Mouse (Mus musculus): ENCODE results near the gene Padi3. TPM values are rescaled to one million over a fixed set of nuclear protein-coding genes. Genes with fewer than 3 reads are reported as not detected.

Padi3 gene
- polyA plus RNA-seq, 1 experiment from 2014 or later = 0.28 TPM

- Histone ChIP-seq H3K27ac (no peak overlapping the region), H3K4me3 (replicated peaks) (no peak overlapping the region), H3K4me2 (no peak overlapping the region), H3K9ac (replicated peaks) (no peak overlapping the region), H3K4me1 (replicated peaks) (no peaks in the 10 kb centered on the region), H3K36me3 (no peaks in the 10 kb centered on the region), H3K9me3 (no peaks in the 10 kb centered on the region), H3K27me3 (no peaks in the 10 kb centered on the region)
- 57% methylated on average over 19 of the region's 19 CpGs for WGBS
- no peak for ATAC-seq (ENCODE audit: insufficient number of reproducible peaks, insufficient read depth, low FRiP score, low TSS enrichment, low read depth)
Measured at GRCm38 (mm10) chr4:140779803-140780397, 30.5 kb downstream of the Padi3 start.

- Histone ChIP-seq H3K4me2 (no peak overlapping the region), H3K27ac (no peak overlapping the region), H3K4me3 (replicated peaks) (no peak overlapping the region), H3K36me3 (no peaks in the 10 kb centered on the region), H3K9ac (replicated peaks) (no peak overlapping the region), H3K9me3 (no peaks in the 10 kb centered on the region), H3K27me3 (no peaks in the 10 kb centered on the region), H3K4me1 (replicated peaks) (no peaks in the 10 kb centered on the region)
- no peak for ATAC-seq (ENCODE audit: insufficient number of reproducible peaks, insufficient read depth, low FRiP score, low TSS enrichment, low read depth)
- 70% methylated on average over 13 of the region's 13 CpGs for WGBS
Measured at GRCm38 (mm10) chr4:140776623-140777022, 33.8 kb downstream of the Padi3 start.

DNA sequence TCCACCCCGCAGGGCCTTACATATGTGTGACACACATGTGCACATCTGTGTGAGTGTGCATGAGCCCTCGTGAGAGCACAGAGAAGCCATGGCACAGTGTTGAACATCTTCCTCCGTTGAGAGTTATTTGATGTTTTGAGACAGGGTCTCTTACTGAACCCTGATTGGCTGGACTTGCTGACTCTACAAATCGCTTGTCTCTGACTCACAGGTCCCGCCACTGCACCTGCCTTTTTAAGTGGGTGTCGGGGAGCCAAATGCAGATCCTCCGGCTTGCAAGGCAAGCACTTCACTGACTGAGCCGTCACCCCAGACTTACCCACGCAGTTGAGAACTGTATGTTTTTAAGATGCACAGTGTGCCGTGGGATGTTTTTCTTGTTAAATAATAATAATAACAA, 34.6 kb downstream of the Padi3 start:
- no peak overlapping the region for H3K4me3 ChIP-seq (replicated peaks)
- no peaks in the 10 kb centered on the region for H3K4me1 ChIP-seq (replicated peaks)
- no peak overlapping the region for H3K27ac ChIP-seq
- H3K9me3 ChIP-seq = no peaks in the 10 kb centered on the region
- H3K4me2 ChIP-seq = no peak overlapping the region
- no peaks in the 10 kb centered on the region for H3K27me3 ChIP-seq
- H3K9ac ChIP-seq (replicated peaks) = no peak overlapping the region
- no peaks in the 10 kb centered on the region for H3K36me3 ChIP-seq
- ATAC-seq (ENCODE audit: insufficient number of reproducible peaks, insufficient read depth, low FRiP score, low TSS enrichment, low read depth) = no peak
- 83% methylated on average over 10 of the region's 10 CpGs for WGBS

DNA sequence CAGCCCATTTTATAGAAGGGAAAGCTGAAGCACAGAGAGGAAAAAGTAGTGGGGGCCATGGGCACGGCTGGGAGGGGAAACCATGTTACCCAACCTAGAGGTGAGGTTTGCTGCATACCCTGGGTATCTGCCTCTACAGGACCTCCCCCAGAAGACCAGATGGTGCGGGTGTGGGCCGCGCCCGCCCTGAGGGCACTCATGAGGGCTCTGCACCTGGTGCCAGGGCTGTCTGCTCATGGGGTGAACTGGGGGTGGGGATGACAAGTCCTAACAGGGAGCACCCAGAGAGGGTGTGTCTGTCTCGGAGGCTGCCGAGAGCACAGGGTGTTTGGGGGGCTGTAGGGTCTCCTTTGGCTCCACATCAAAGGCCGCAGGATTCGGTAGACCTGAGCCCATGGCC, 35.6 kb downstream of the Padi3 start:
- Histone ChIP-seq H3K9me3 (no peaks in the 10 kb centered on the region), H3K4me2 (no peak overlapping the region), H3K27ac (no peak overlapping the region), H3K4me1 (replicated peaks) (0 out of 2 replicates have a peak, but pooled peaks cover 3% of the 10 kb centered on the region), H3K27me3 (no peaks in the 10 kb centered on the region), H3K9ac (replicated peaks) (no peak overlapping the region), H3K4me3 (replicated peaks) (no peak overlapping the region), H3K36me3 (no peaks in the 10 kb centered on the region)
- 78% methylated on average over 9 of the region's 9 CpGs for WGBS
- ATAC-seq (ENCODE audit: insufficient number of reproducible peaks, insufficient read depth, low FRiP score, low TSS enrichment, low read depth) = no peak

- no peak for ATAC-seq (ENCODE audit: insufficient number of reproducible peaks, insufficient read depth, low FRiP score, low TSS enrichment, low read depth)
- H3K4me2 ChIP-seq = no peak within 1 kb of the TSS
- WGBS = 88% methylated on average over 21 of the region's 21 CpGs
- H3K4me1 ChIP-seq (replicated peaks) = 0 out of 2 replicates have a peak, but pooled peaks cover 3% of the 10 kb centered on the region
- no peaks in the 10 kb centered on the region for H3K36me3 ChIP-seq
- no peak within 1 kb of the TSS for H3K27ac ChIP-seq
- no peak within 1 kb of the TSS for H3K4me3 ChIP-seq (replicated peaks)
- no peaks in the 10 kb centered on the region for H3K9me3 ChIP-seq
- no peak within 1 kb of the TSS for H3K9ac ChIP-seq (replicated peaks)
- H3K27me3 ChIP-seq = no peaks in the 10 kb centered on the region
Measured at GRCm38 (mm10) chr4:140774025-140774800, 36.2 kb downstream of the Padi3 start, which contains the start of gene Padi4. TSS of gene Padi4 (minus strand) at chr4:140774236.

GRCm38 (mm10) chr4:140771091-140771490, 39.4 kb downstream of the Padi3 start:
- Histone ChIP-seq H3K27ac (no peak overlapping the region), H3K27me3 (peaks cover 7% of the 10 kb centered on the region; the same call in 1 of the 2 replicates), H3K4me3 (replicated peaks) (no peak overlapping the region), H3K4me1 (replicated peaks) (0 out of 2 replicates have a peak, but pooled peaks cover 3% of the 10 kb centered on the region), H3K36me3 (no peaks in the 10 kb centered on the region), H3K9me3 (no peaks in the 10 kb centered on the region), H3K4me2 (no peak overlapping the region), H3K9ac (replicated peaks) (no peak overlapping the region)
- WGBS = 42% methylated on average over 4 of the region's 4 CpGs
- no peak for ATAC-seq (ENCODE audit: insufficient number of reproducible peaks, insufficient read depth, low FRiP score, low TSS enrichment, low read depth)

GRCm38 (mm10) chr4:140770433-140770832, 40.0 kb downstream of the Padi3 start:
- Histone ChIP-seq H3K9me3 (no peaks in the 10 kb centered on the region), H3K36me3 (no peaks in the 10 kb centered on the region), H3K4me1 (replicated peaks) (0 out of 2 replicates have a peak, but pooled peaks cover 3% of the 10 kb centered on the region), H3K9ac (replicated peaks) (no peak overlapping the region), H3K27ac (0 out of 2 replicates have a peak overlapping the region, but pooled peaks have one; percentile 31), H3K4me2 (peak overlapping the region; percentile 46), H3K4me3 (replicated peaks) (peak overlapping the region; percentile 21; the same call in 1 of the 2 replicates), H3K27me3 (peaks cover 7% of the 10 kb centered on the region; the same call in 1 of the 2 replicates)
- no peak for ATAC-seq (ENCODE audit: insufficient number of reproducible peaks, insufficient read depth, low FRiP score, low TSS enrichment, low read depth)
- WGBS = 19% methylated on average over 13 of the region's 13 CpGs

DNA sequence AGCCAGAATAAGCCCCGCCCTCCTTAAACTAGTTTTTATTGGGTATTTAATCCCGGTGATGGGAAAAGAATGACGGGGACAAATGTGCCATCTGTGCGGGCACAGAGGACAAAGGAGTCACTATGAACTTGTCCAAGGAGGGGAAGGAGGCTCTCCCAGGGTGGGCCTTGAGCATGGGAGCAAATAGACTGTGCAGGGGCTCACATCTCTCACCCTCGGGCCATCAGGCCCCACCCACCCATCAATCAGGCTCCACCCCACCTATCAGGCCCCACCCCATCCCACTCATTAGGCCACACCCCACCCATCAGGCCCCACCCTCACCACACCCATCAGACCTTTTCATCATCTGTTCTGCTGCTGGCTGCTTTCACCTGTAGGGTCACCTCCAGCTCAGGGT, 41.5 kb downstream of the Padi3 start:
- 84% methylated on average over 4 of the region's 5 CpGs for WGBS
- ATAC-seq (ENCODE audit: insufficient number of reproducible peaks, insufficient read depth, low FRiP score, low TSS enrichment, low read depth) = no peak

GRCm38 (mm10) chr4:140765936-140766335, 44.5 kb downstream of the Padi3 start:
- H3K4me3 ChIP-seq (replicated peaks) = no peak overlapping the region
- H3K36me3 ChIP-seq = no peaks in the 10 kb centered on the region
- no peaks in the 10 kb centered on the region for H3K9me3 ChIP-seq
- 0 out of 2 replicates have a peak, but pooled peaks cover 3% of the 10 kb centered on the region for H3K4me1 ChIP-seq (replicated peaks)
- no peak overlapping the region for H3K27ac ChIP-seq
- peaks cover 7% of the 10 kb centered on the region; the same call in 1 of the 2 replicates for H3K27me3 ChIP-seq
- H3K4me2 ChIP-seq = no peak overlapping the region
- H3K9ac ChIP-seq (replicated peaks) = no peak overlapping the region
- ATAC-seq (ENCODE audit: insufficient number of reproducible peaks, insufficient read depth, low FRiP score, low TSS enrichment, low read depth) = no peak
- WGBS = 86% methylated on average over 3 of the region's 3 CpGs

More for the DNA sequence above, 41.5 kb downstream of the Padi3 start:
- Histone ChIP-seq H3K4me2 (no peak overlapping the region), H3K27me3 (peaks cover 7% of the 10 kb centered on the region; the same call in 1 of the 2 replicates), H3K4me1 (replicated peaks) (0 out of 2 replicates have a peak, but pooled peaks cover 3% of the 10 kb centered on the region), H3K27ac (no peak overlapping the region), H3K9ac (replicated peaks) (no peak overlapping the region), H3K4me3 (replicated peaks) (no peak overlapping the region), H3K9me3 (no peaks in the 10 kb centered on the region), H3K36me3 (no peaks in the 10 kb centered on the region)

GRCm38 (mm10) chr4:140763158-140763557, 47.3 kb downstream of the Padi3 start:
- Histone ChIP-seq H3K4me3 (replicated peaks) (no peak overlapping the region), H3K4me2 (no peak overlapping the region), H3K27ac (no peak overlapping the region), H3K36me3 (no peaks in the 10 kb centered on the region), H3K4me1 (replicated peaks) (peaks cover 3% of the 10 kb centered on the region), H3K27me3 (peaks cover 7% of the 10 kb centered on the region; the same call in 1 of the 2 replicates), H3K9ac (replicated peaks) (no peak overlapping the region), H3K9me3 (no peaks in the 10 kb centered on the region)
- no peak for ATAC-seq (ENCODE audit: insufficient number of reproducible peaks, insufficient read depth, low FRiP score, low TSS enrichment, low read depth)
- 11% methylated on average over 9 of the region's 9 CpGs for WGBS

- Histone ChIP-seq H3K9ac (replicated peaks) (no peak overlapping the region), H3K36me3 (no peaks in the 10 kb centered on the region), H3K9me3 (no peaks in the 10 kb centered on the region), H3K4me2 (no peak overlapping the region), H3K27me3 (peaks cover 5% of the 10 kb centered on the region; the same call in 1 of the 2 replicates), H3K4me3 (replicated peaks) (no peak overlapping the region), H3K4me1 (replicated peaks) (peaks cover 10% of the 10 kb centered on the region), H3K27ac (no peak overlapping the region)
- no peak for ATAC-seq (ENCODE audit: insufficient number of reproducible peaks, insufficient read depth, low FRiP score, low TSS enrichment, low read depth)
- 84% methylated on average over 7 of the region's 7 CpGs for whole genome bisulfite sequencing
Measured at GRCm38 (mm10) chr4:140761601-140762000, 48.8 kb downstream of the Padi3 start.

Data from limb, embryonic 12.5 days (tissue).